Mouse (Mus musculus) cerebellum, adult 2 months (tissue): ENCODE measurements at regions not wholly inside any gene's neighbourhood (a gene's known extent, or its start where the extent isn't known, plus 50 kb on each side); places are given as distances from the start of the nearest gene placed in this dataset.

ENCODE experiments used
- CTCF ChIP-seq: fragments of 200-500 bp; IDR thresholded peaks from 2 replicates; pipeline ENCODE4 v1.5.1; 2011; ENCODE audit warnings: low read depth, mild to moderate bottlenecking, control low read depth, low read length, moderate library complexity, borderline replicate concordance; ENCODE audit not compliant: insufficient read depth
- POLR2A ChIP-seq: fragments of 200-500 bp; IDR thresholded peaks from 2 replicates; pipeline ENCODE4 v1.6.1; 2011; ENCODE audit warnings: low read length, control low read depth, borderline replicate concordance; ENCODE audit not compliant: insufficient read depth

DNA sequence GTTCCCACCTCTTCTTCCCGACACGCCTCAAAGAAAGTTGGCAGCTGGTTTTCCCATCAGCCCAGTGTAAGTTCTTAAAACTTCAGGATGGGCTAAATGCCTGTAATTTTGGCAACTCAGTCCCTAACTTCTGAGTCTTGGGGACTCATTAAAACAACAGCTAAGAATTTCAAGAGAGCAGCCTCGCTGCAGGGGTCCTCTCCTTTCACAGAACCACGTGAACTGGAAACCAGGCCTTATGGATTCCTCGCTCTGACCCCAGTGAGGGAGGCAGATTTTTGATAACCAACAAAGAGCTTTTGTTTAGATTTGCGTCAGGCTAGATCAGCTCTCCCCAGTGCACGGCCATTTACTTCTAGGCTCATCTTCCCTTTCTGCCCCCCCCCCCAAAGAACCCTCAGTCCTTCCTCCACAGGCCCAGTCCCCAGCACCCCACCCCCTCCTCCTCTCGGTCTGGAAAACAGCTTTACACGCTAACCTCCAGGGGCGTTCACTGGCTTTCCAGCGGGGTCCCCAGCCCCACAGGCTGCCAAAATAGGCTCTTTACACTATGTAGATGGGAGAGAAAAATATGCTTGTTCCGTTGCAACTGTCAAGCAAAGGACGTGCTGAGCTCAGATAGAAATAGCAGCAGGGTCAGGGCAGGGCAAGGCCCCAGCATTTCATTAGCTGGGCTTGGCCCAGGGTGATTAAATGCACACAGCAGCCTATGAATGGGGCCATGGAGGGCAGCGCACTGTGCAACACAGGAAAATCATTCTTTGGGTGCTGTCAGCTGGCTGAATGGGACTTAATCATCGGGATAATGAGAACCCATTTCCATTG is 233.5 kb downstream of the Zfp36l1 start:
- TF ChIP-seq POLR2A (no peak), CTCF (no peak)
